ENCODE assay signal across 8 mouse cellular contexts in the genomic region with DNA sequence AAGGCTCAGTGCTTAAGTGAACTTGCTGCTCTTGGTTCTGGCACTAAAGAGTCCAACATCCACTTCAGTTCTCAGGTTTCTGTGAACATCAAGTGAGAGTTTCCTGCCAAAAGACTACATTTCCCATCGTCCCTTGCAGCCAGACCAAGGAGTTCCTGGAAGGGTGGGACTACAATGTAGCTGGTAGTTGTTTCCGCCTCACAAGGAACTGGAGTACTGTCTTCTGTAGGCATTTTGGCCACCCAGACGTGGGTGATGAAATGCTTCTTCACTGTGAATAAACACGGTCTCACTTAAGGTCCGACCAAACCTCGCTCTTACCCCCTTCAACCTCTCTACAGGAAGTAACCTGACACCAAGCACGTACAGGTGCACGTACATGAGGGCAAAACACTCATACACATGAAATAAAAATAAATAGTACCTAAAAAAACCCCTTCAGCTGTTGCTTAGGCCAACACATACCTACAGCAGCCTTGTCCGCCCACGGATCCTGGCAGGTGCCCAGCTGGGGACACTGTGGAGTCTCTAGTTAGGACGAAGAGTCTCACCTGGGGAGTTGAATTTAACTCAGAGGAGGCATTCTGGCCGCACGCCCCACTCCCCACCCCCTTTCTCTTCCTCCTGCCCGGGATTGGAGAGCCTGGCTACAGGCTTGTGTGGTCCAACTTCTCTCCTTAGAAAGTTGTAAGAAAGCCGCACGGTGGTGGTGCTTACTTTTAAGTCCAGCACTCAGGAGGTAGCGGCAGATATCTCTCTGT. TPM values are rescaled to one million over a fixed set of nuclear protein-coding genes. Genes with fewer than 3 reads are reported as not detected.
A peak's percentile ranks its signal among the peaks of the same experiment; 100 is the strongest.
DNase-seq lines count a peak whose midpoint lies in the region; ATAC-seq and TF ChIP-seq lines count a peak whose summit lies in the region.

No protein-coding gene starts in this region.

- 15% methylated on average over 17 of the region's 17 CpGs for WGBS in hindbrain, embryonic 16.5 days

- DNase-seq in WW6 (ENCODE audit: low read depth, low spot score) = peak; percentile 67
- peak; percentile 67 to 82 for DNase-seq in cerebellum, postnatal 25 days
- DNase-seq in frontal cortex, postnatal 36 days (ENCODE audit: low spot score in 2 of 2) = peak; percentile 55 to 79
- DNase-seq in left cerebral cortex, adult 2 months (ENCODE audit: extremely low spot score in 1 of 2, low spot score in 2 of 2) = peak; percentile 58 to 65
- peak; percentile 83 to 86 for DNase-seq in lung, postnatal 4 days
- DNase-seq in retina, embryonic 14.5 days (ENCODE audit: low spot score) = peak; percentile 83
- peak; percentile 65 to 77 for DNase-seq in thymus, postnatal 36 days

- no peaks in the 10 kb centered on the region for H3K36me3 ChIP-seq in hindbrain, embryonic 16.5 days (ENCODE audit: control insufficient read depth, insufficient read depth, low read length)

- ATAC-seq in hindbrain, embryonic 16.5 days = peak; percentile 90

- no peaks in the 10 kb centered on the region; the same call in 1 of the 2 replicates for H3K4me1 ChIP-seq in hindbrain, embryonic 16.5 days (ENCODE audit: control insufficient read depth, insufficient read depth, low read depth, low read length)

- H3K4me3 ChIP-seq in hindbrain, embryonic 16.5 days (ENCODE audit: low read length) = peak overlapping the region; percentile 48
- peak overlapping the region; percentile 64 for H3K4me3 ChIP-seq in left cerebral cortex, adult 2 months

- peak overlapping the region; percentile 75 for H3K4me2 ChIP-seq in hindbrain, embryonic 16.5 days (ENCODE audit: low read length)

- no peaks in the 10 kb centered on the region for H3K9me3 ChIP-seq in hindbrain, embryonic 16.5 days (ENCODE audit: control insufficient read depth, low read length)

- H3K9ac ChIP-seq in hindbrain, embryonic 16.5 days (ENCODE audit: low read depth, low read length) = peak overlapping the region; percentile 61

- no peaks in the 10 kb centered on the region for H3K27me3 ChIP-seq in hindbrain, embryonic 16.5 days (replicated peaks; ENCODE audit: control insufficient read depth, insufficient read depth, low read length)

- no peak for TF ChIP-seq CTCF in left cerebral cortex, adult 2 months (IDR thresholded peaks at IDR 0.05)

- intact Hi-C loops in left cerebral cortex, adult 2 months (cut with DNase I) = no loop called here

- peak overlapping the region; percentile 69 for H3K27ac ChIP-seq in hindbrain, embryonic 16.5 days (ENCODE audit: low read depth, low read length)
- H3K27ac ChIP-seq in left cerebral cortex, adult 2 months = peak overlapping the region; percentile 87

RNA-seq across cellular contexts. Expression of gene Sar1b, which starts 41.9 kb away (rescaled TPM):
- polyA plus RNA-seq in hindbrain, embryonic 16.5 days (2015; fragmentation: Nextera tagmentation; extraction: Ambion mirVana) = 207 and 222 TPM in 2 replicates
- 10 to 100 TPM; 61.0 to 65.0 TPM for total RNA-seq in left cerebral cortex, adult 2 months (2021)

RNA-seq across cellular contexts. Expression of gene Sec24a, which starts 42.0 kb away (rescaled TPM):
- 12.0 and 15.0 TPM in 2 replicates for polyA plus RNA-seq in hindbrain, embryonic 16.5 days (2015; fragmentation: Nextera tagmentation; extraction: Ambion mirVana)
- total RNA-seq in left cerebral cortex, adult 2 months (2021) = 10 to 100 TPM; 21.0 to 21.2 TPM

RNA-seq across cellular contexts. Expression of gene Jade2, which starts 52.1 kb away (rescaled TPM):
- 1.1 TPM in 2 replicates for polyA plus RNA-seq in hindbrain, embryonic 16.5 days (2015; fragmentation: Nextera tagmentation; extraction: Ambion mirVana)
- total RNA-seq in left cerebral cortex, adult 2 months (2021) = 10 to 100 TPM; 49.6 to 60.3 TPM

Comparison
In these comparisons a context has a peak if more than half of its experiments do, and no peak if none do; other contexts are left out.
1. Peak in every context shown above with its lines: DNase-seq, ATAC-seq, H3K4me3 ChIP-seq and H3K27ac ChIP-seq.